29 mouse cellular contexts compared by ENCODE assay signal in genomic region chr8:105384070-105384469, GRCm38 (mm10). TPM values are rescaled to one million over a fixed set of nuclear protein-coding genes. Genes with fewer than 3 reads are reported as not detected.
DNase-seq lines count a peak whose midpoint lies in the region; ATAC-seq and TF ChIP-seq lines count a peak whose summit lies in the region.
"Had no signal": no experiment of that assay in that cellular context is flagged by ENCODE, and none has a peak within 500 bp of the region (broad histone marks: within the 10 kb centered on the region; RNA-seq: fewer than 3 reads in every experiment).

No protein-coding gene starts in this region.

- dilution Hi-C loops in CH12.LX (cut with MboI; ENCODE audit: extremely low pct_ligation_motif_present, extremely low pct_unique_long_range_greater_than_20kb, low sequenced_read_pairs), result no loop called here

- peak; percentile 33 for TF ChIP-seq RAD21 in CH12.LX (IDR thresholded peaks at IDR 0.05; ENCODE audit: low read depth, low read length)

- H3K9ac ChIP-seq in CH12.LX (ENCODE audit: insufficient read depth, low read depth), result no peak overlapping the region
- no peak overlapping the region for H3K9ac ChIP-seq in stomach, postnatal 0 days (ENCODE audit: low read length)
- no peak overlapping the region for H3K9ac ChIP-seq in hindbrain, embryonic 14.5 days
- H3K9ac ChIP-seq: embryonic facial prominence, embryonic 12.5 days; limb, embryonic 13.5 days; liver, embryonic 15.5 days; midbrain, embryonic 15.5 days; neural tube, embryonic 12.5 days had no signal

- no peak for TF ChIP-seq POLR2A in CH12.LX (IDR thresholded peaks at IDR 0.05; ENCODE audit: low read depth, low read length)

- H3K4me2 ChIP-seq in CH12.LX (ENCODE audit: insufficient read depth, low read depth, poor library complexity, severe bottlenecking), result no peak overlapping the region
- H3K4me2 ChIP-seq in stomach, postnatal 0 days (replicated peaks; ENCODE audit: low read depth), result no peak overlapping the region
- H3K4me2 ChIP-seq in hindbrain, embryonic 14.5 days (replicated peaks), result no peak overlapping the region
- H3K4me2 ChIP-seq: embryonic facial prominence, embryonic 12.5 days; limb, embryonic 13.5 days; liver, embryonic 15.5 days; midbrain, embryonic 15.5 days; neural tube, embryonic 12.5 days had no signal

- no peak overlapping the region for H3K4me3 ChIP-seq in layer of hippocampus, adult 2 months
- no peak overlapping the region for H3K4me3 ChIP-seq in CH12.LX (replicated peaks in 1 of 3; ENCODE audit: low read depth in 2 of 3, low read length in 2 of 3, poor library complexity in 1 of 3)
- no peak overlapping the region for H3K4me3 ChIP-seq in stomach, postnatal 0 days (ENCODE audit: low read depth, low read length)
- no peak overlapping the region for H3K4me3 ChIP-seq in hindbrain, embryonic 14.5 days (replicated peaks; ENCODE audit: low read length)
- H3K4me3 ChIP-seq: embryonic facial prominence, embryonic 12.5 days; heart, embryonic 10.5 days; limb, embryonic 13.5 days; liver, embryonic 15.5 days; midbrain, embryonic 15.5 days; neural tube, embryonic 12.5 days had no signal

- H3K9me3 ChIP-seq in CH12.LX (replicated peaks; ENCODE audit: low read length), result no peaks in the 10 kb centered on the region
- no peaks in the 10 kb centered on the region for H3K9me3 ChIP-seq in stomach, postnatal 0 days (ENCODE audit: control insufficient read depth, low read length)
- no peaks in the 10 kb centered on the region for H3K9me3 ChIP-seq in hindbrain, embryonic 14.5 days (ENCODE audit: control insufficient read depth, low read length)
- H3K9me3 ChIP-seq: embryonic facial prominence, embryonic 12.5 days; heart, embryonic 10.5 days; liver, embryonic 15.5 days; midbrain, embryonic 15.5 days; neural tube, embryonic 12.5 days had no signal

- no peaks in the 10 kb centered on the region for H3K36me3 ChIP-seq in CH12.LX (replicated peaks in 1 of 2; ENCODE audit: control insufficient read depth in 1 of 2, insufficient read depth in 1 of 2, low read length in 1 of 2)
- H3K36me3 ChIP-seq in stomach, postnatal 0 days (ENCODE audit: control insufficient read depth, insufficient read depth, low read length), result no peaks in the 10 kb centered on the region
- no peaks in the 10 kb centered on the region for H3K36me3 ChIP-seq in hindbrain, embryonic 14.5 days (replicated peaks; ENCODE audit: control insufficient read depth, insufficient read depth)
- H3K36me3 ChIP-seq: embryonic facial prominence, embryonic 12.5 days; heart, embryonic 10.5 days; limb, embryonic 13.5 days; liver, embryonic 15.5 days; midbrain, embryonic 15.5 days; neural tube, embryonic 12.5 days had no signal

- TF ChIP-seq EP300 in CH12.LX (IDR thresholded peaks at IDR 0.05; ENCODE audit: low read length), result no peak
- no peak for TF ChIP-seq EP300 in stomach, postnatal 0 days (optimal IDR thresholded peaks at IDR 0.05)

- no peaks in the 10 kb centered on the region for H3K79me2 ChIP-seq in CH12.LX (replicated peaks; ENCODE audit: control insufficient read depth, extremely low read depth, insufficient read depth, poor library complexity, severe bottlenecking)

- WGBS in stomach, postnatal 0 days, result 100% methylated on average over 2 of the region's 2 CpGs
- 99% methylated on average over 2 of the region's 2 CpGs for WGBS in hindbrain, embryonic 14.5 days

- H3K4me1 ChIP-seq in CH12.LX (ENCODE audit: control insufficient read depth in 1 of 2, insufficient read depth in 2 of 2), result peaks cover 0 to 10% of the 10 kb centered on the region in 2 experiments; a peak in 2 of 4 replicates
- no peaks in the 10 kb centered on the region for H3K4me1 ChIP-seq in stomach, postnatal 0 days (replicated peaks; ENCODE audit: control insufficient read depth, insufficient read depth)
- no peaks in the 10 kb centered on the region for H3K4me1 ChIP-seq in hindbrain, embryonic 14.5 days (replicated peaks; ENCODE audit: control insufficient read depth, insufficient read depth, low read length)
- H3K4me1 ChIP-seq: liver, embryonic 15.5 days; midbrain, embryonic 15.5 days; neural tube, embryonic 12.5 days had no signal

- H3K27me3 ChIP-seq in CH12.LX (replicated peaks), result no peaks in the 10 kb centered on the region
- H3K27me3 ChIP-seq in stomach, postnatal 0 days (ENCODE audit: control insufficient read depth, insufficient read depth, low read length), result no peaks in the 10 kb centered on the region
- no peaks in the 10 kb centered on the region for H3K27me3 ChIP-seq in hindbrain, embryonic 14.5 days (ENCODE audit: control insufficient read depth, insufficient read depth, low read length)
- H3K27me3 ChIP-seq: embryonic facial prominence, embryonic 12.5 days; limb, embryonic 13.5 days; liver, embryonic 15.5 days; midbrain, embryonic 15.5 days; neural tube, embryonic 12.5 days had no signal

- DNase-seq in layer of hippocampus, adult 2 months (ENCODE audit: low spot score in 2 of 2), result no peak
- DNase-seq in layer of hippocampus, adult 11-12 months (ENCODE audit: low spot score), result no peak
- DNase-seq in CH12.LX (ENCODE audit: extremely low read depth), result no peak
- DNase-seq in MEL-GATA-1-ER (ENCODE audit: extremely low read depth, low read depth), result peak; percentile 6
- no peak for DNase-seq in stomach, postnatal 0 days (ENCODE audit: low spot score)
- no peak for DNase-seq in thymus, postnatal 36 days
- DNase-seq in hindbrain, embryonic 14.5 days (ENCODE audit: low spot score), result no peak
- DNase-seq: adrenal gland, adult 8-10 months; cerebellum, adult 18-20 months; cerebellum, postnatal 14 days; kidney, adult 18-20 months; kidney, postnatal 14 days; layer of hippocampus, postnatal 36 days; right cerebral cortex, postnatal 25 days; spleen, adult 18-20 months; thymus, postnatal 14 days had no signal

- in situ Hi-C loops in CH12.LX (cut with MboI; ENCODE audit: low pct_ligation_motif_present, low pct_unique_long_range_greater_than_20kb, low sequenced_read_pairs), result no loop called here

- ATAC-seq in stomach, postnatal 0 days (ENCODE audit: low FRiP score, low TSS enrichment), result no peak
- no peak for ATAC-seq in hindbrain, embryonic 14.5 days (ENCODE audit: low FRiP score)
- ATAC-seq: activated CD4-positive, CD25-positive, alpha-beta regulatory T cell, adult 4 months; hindbrain, embryonic 16.5 days; midbrain, embryonic 15.5 days had no signal

- peak; percentile 41 for TF ChIP-seq CTCF in layer of hippocampus, adult 2 months (conservative IDR thresholded peaks at IDR 0.05)
- peak in 1 of 2 experiments; percentile 44; a peak in 2 of 4 replicates for TF ChIP-seq CTCF in CH12.LX (conservative IDR thresholded peaks at IDR 0.05 in 1 of 2, IDR thresholded peaks at IDR 0.05 in 1 of 2; ENCODE audit: low read depth in 2 of 2, low read length in 2 of 2)
- TF ChIP-seq CTCF in stomach, postnatal 0 days (IDR thresholded peaks at IDR 0.05; ENCODE audit: low read depth), result 0 out of 2 replicates have a peak, but pooled peaks have one; percentile 18

- H3K27ac ChIP-seq in layer of hippocampus, adult 2 months, result no peak overlapping the region
- H3K27ac ChIP-seq in CH12.LX (ENCODE audit: insufficient read depth, low read depth), result no peak overlapping the region
- no peak overlapping the region for H3K27ac ChIP-seq in stomach, postnatal 0 days (replicated peaks)
- no peak overlapping the region for H3K27ac ChIP-seq in hindbrain, embryonic 14.5 days
- H3K27ac ChIP-seq: embryonic facial prominence, embryonic 12.5 days; heart, embryonic 10.5 days; limb, embryonic 13.5 days; liver, embryonic 15.5 days; midbrain, embryonic 15.5 days; neural tube, embryonic 12.5 days had no signal

TF ChIP-seq in CH12.LX, 34 proteins besides CTCF, POLR2A, EP300 and RAD21:
- TF ChIP-seq TCF12 (IDR thresholded peaks at IDR 0.05; ENCODE audit: low read depth, low read length) (no peak), JUND (conservative IDR thresholded peaks at IDR 0.05; ENCODE audit: low read depth, low read length) (no peak), SMC3 (IDR thresholded peaks at IDR 0.05; ENCODE audit: low read depth, low read length) (peak; percentile 12; the same call in 1 of the 2 replicates), NELFE (IDR thresholded peaks at IDR 0.05; ENCODE audit: low read depth, low read length) (no peak)

RNA-seq across cellular contexts. Expression of gene Plekhg4, which starts 11.0 kb away (rescaled TPM):
- total RNA-seq in layer of hippocampus, adult 2 months (2021), result 1 to 10 TPM; 1.7 to 2.2 TPM
- total RNA-seq in CH12.LX (2012; rRNA removed) (0.80 and 1.1 TPM in 2 replicates), CH12.LX (2014; rRNA removed) (0.44 and 0.59 TPM in 2 replicates)
- polyA plus RNA-seq in CH12.LX (2012; ENCODE audit: insufficient read length, low read depth), result 0.33 and 0.54 TPM in 2 replicates
- polyA plus RNA-seq in stomach, postnatal 0 days (2015; fragmentation: Nextera tagmentation; extraction: Ambion mirVana), result 0.05 and 0.10 TPM in 2 replicates
- polyA plus RNA-seq in hindbrain, embryonic 14.5 days (2014; fragmentation: Nextera tagmentation; extraction: Ambion mirVana), result 1.8 and 2.6 TPM in 2 replicates
- total RNA-seq: hematopoietic stem cell, adult 5-6 weeks had no signal
- polyA plus RNA-seq: liver, embryonic 15.5 days had no signal

RNA-seq across cellular contexts. Expression of gene Kctd19, which starts 29.2 kb away (rescaled TPM):
- total RNA-seq in layer of hippocampus, adult 2 months (2021), result not detected
- 0.08 TPM in 1 of 2 replicates, not detected in the other for total RNA-seq in CH12.LX (2012; rRNA removed)
- not detected in 2 replicates for total RNA-seq in CH12.LX (2014; rRNA removed)
- 0.22 TPM in 1 of 2 replicates, not detected in the other for polyA plus RNA-seq in CH12.LX (2012; ENCODE audit: insufficient read length, low read depth)
- not detected in 2 replicates for polyA plus RNA-seq in stomach, postnatal 0 days (2015; fragmentation: Nextera tagmentation; extraction: Ambion mirVana)
- polyA plus RNA-seq in hindbrain, embryonic 14.5 days (2014; fragmentation: Nextera tagmentation; extraction: Ambion mirVana), result 0.10 TPM in 1 of 2 replicates, not detected in the other
- total RNA-seq: gastrocnemius, postnatal 4 days; hematopoietic stem cell, adult 5-6 weeks; layer of hippocampus, adult 8-10 months; layer of hippocampus, postnatal 36 days; left cerebral cortex, postnatal 10 days had no signal
- polyA plus RNA-seq: activated CD4-positive, CD25-positive, alpha-beta regulatory T cell, adult 4 months; embryonic facial prominence, embryonic 12.5 days; forebrain, embryonic 11.5 days; heart, embryonic 10.5 days; hindbrain, embryonic 16.5 days; limb, embryonic 13.5 days; liver, embryonic 15.5 days; midbrain, embryonic 15.5 days; neural tube, embryonic 12.5 days had no signal

RNA-seq across cellular contexts. Expression of gene Lrrc36, which starts 29.3 kb away (rescaled TPM):
- total RNA-seq in layer of hippocampus, adult 2 months (2021), result under 1 TPM; 0.42 to 0.84 TPM
- total RNA-seq in CH12.LX (2012; rRNA removed), result 0.34 and 0.38 TPM in 2 replicates
- 0.26 TPM in 1 of 2 replicates, not detected in the other for total RNA-seq in CH12.LX (2014; rRNA removed)
- 0.19 TPM in 2 replicates for polyA plus RNA-seq in CH12.LX (2012; ENCODE audit: insufficient read length, low read depth)
- polyA plus RNA-seq in stomach, postnatal 0 days (2015; fragmentation: Nextera tagmentation; extraction: Ambion mirVana), result 0.08 and 0.19 TPM in 2 replicates
- polyA plus RNA-seq in hindbrain, embryonic 14.5 days (2014; fragmentation: Nextera tagmentation; extraction: Ambion mirVana), result 0.44 and 0.78 TPM in 2 replicates
- polyA plus RNA-seq: activated CD4-positive, CD25-positive, alpha-beta regulatory T cell, adult 4 months; heart, embryonic 10.5 days had no signal

RNA-seq across cellular contexts. Expression of gene Slc9a5, which starts 35.4 kb away (rescaled TPM):
- 10 to 100 TPM; 13.3 to 14.9 TPM for total RNA-seq in layer of hippocampus, adult 2 months (2021)
- total RNA-seq in CH12.LX (2012; rRNA removed) (3.5 and 4.5 TPM in 2 replicates), CH12.LX (2014; rRNA removed) (0.72 and 0.95 TPM in 2 replicates)
- polyA plus RNA-seq in CH12.LX (2012; ENCODE audit: insufficient read length, low read depth), result 3.1 and 3.5 TPM in 2 replicates
- polyA plus RNA-seq in stomach, postnatal 0 days (2015; fragmentation: Nextera tagmentation; extraction: Ambion mirVana), result 0.29 and 0.40 TPM in 2 replicates
- polyA plus RNA-seq in hindbrain, embryonic 14.5 days (2014; fragmentation: Nextera tagmentation; extraction: Ambion mirVana), result 11.4 and 12.1 TPM in 2 replicates

RNA-seq across cellular contexts. Expression of gene Fhod1, which starts 36.3 kb away (rescaled TPM):
- total RNA-seq in layer of hippocampus, adult 2 months (2021), result 1 to 10 TPM; 2.0 to 2.1 TPM
- total RNA-seq in CH12.LX (2012; rRNA removed) (3.1 and 3.5 TPM in 2 replicates), CH12.LX (2014; rRNA removed) (0.81 and 1.8 TPM in 2 replicates)
- 7.4 and 8.1 TPM in 2 replicates for polyA plus RNA-seq in CH12.LX (2012; ENCODE audit: insufficient read length, low read depth)
- polyA plus RNA-seq in stomach, postnatal 0 days (2015; fragmentation: Nextera tagmentation; extraction: Ambion mirVana), result 0.63 and 0.93 TPM in 2 replicates
- 0.58 and 0.70 TPM in 2 replicates for polyA plus RNA-seq in hindbrain, embryonic 14.5 days (2014; fragmentation: Nextera tagmentation; extraction: Ambion mirVana)
